Mouse (Mus musculus) spleen, postnatal 10 days (tissue): Measurements from ENCODE around the gene Insrr.
"Not testable (repeated sequence)": the region's sequence is repeated elsewhere in the genome, so short reads cannot be mapped to it uniquely, and the experiment has no call there.

Source experiments
- DNase-seq, 2 experiments: peaks; one replicate each; pipeline ENCODE4 v3.0.0; 2021 to 2022; ENCODE audit warnings: low spot score in 2 of 2

The Insrr gene

DNA sequence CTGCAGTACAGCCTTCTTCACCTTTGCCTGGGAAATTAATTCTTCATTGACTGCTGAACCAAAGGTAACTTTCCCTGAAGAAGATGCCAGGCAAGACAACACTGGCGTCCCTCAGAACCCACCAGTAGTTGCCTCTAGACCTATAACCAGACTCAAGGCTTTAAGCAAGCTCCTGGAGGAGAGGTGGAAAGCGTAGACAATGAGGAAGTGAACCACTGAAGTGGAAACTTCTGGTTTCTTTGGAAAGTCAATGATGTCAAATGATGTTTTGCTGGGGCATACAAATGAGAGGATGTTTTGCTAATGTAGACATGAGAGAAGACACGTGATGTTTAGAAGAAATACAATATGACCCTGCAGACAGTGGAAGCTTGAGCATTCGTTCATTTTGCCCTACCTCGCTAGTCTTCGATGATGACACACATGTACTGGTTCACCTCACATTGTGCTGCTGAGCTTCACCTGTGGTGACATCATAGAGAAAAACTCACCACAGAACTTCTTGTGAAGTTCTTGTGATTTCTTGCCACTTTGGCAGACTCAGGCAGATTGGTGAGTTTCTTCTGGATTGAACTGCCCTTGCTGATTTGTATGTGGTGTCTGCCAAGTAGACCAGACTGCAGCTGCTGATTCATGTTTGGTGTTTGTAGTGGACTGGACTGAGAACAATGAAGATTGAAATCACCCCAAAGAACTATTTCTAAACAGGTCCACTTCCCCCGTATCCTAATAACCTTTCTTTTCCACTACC, 35.5 kb downstream of the Insrr start:
- DNase-seq, result no peak

- peak in 1 of 2 experiments; percentile 43 for DNase-seq
Observed at GRCm38 (mm10) chr3:87833482-87833881, 36.7 kb downstream of the Insrr start.

DNA sequence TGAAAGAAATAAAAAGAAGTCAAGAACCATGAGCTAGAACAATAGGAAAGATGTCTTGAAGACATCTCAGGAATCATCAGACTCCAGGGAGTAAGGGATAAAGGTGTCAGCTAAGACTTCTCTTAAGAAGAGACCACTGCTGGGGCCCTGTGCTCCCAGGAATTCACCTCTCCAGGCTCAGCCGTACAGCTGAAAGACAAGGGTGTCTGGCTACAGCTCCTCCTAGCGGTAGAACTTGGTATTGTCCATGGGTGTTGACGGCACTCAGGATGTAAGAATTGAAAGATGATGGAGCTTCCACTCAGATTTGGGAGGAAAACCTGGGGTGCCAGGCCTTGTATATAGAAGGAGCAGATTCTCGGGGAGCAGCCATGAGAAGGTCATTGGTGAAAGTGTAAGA, 41.9 kb downstream of the Insrr start:
- peak; percentile 73 to 85 for DNase-seq

GRCm38 (mm10) chr3:87840858-87841257, 44.1 kb downstream of the Insrr start:
- no peak for DNase-seq

DNA sequence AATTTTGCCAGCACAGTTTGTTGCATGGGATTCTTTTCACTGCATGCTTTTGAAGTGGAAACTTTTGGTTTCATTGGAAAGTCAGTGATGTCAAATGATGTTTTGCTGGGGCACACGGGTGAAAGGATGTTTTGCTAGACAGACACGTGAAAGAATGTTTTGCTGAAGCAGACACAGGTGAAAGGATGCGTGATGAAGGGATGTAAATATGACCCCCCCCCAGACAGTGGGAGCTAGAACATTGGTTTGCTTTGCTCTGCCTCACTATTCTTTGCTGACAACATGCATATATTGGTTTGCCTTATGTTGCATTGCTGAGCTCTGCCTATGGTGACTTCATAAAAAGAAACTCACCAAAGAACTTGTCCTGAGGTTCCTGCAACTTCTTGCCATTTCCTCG, 48.2 kb downstream of the Insrr start:
- no peak for DNase-seq

- DNase-seq, result no peak
Observed at GRCm38 (mm10) chr3:87846186-87846585, 49.4 kb downstream of the Insrr start.

DNA sequence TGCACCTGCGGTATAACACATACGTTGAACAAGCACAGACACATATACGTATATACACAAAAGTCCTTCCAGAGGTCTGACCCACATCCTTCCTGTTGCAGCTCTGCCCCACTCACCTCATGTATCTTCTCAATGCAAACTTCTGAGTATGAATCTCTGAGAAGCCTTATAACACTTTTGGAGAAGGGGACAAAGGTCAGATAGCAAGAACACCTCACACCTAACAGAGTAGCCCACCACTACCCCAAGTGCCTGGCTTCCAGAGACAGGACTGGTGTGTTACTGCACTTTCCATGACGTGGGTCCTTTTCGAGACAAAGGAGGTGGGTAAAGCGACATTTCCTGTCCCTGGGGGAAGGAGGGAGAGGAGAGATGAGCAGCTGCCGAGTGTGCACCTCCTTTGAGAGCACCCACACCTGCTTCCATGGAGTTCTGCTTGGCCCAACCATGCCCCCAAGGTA, 49.9 kb downstream of the Insrr start, which contains the start of gene Sh2d2a:
Sh2d2a (plus strand) TSS at position 106 of the 461 bp plus-strand sequence.
- DNase-seq, result peak; percentile 19 to 27

GRCm38 (mm10) chr3:87847680-87848079, 50.9 kb downstream of the Insrr start:
- DNase-seq, result no peak

GRCm38 (mm10) chr3:87849117-87849516, 52.4 kb downstream of the Insrr start:
- DNase-seq, result no peak

DNA sequence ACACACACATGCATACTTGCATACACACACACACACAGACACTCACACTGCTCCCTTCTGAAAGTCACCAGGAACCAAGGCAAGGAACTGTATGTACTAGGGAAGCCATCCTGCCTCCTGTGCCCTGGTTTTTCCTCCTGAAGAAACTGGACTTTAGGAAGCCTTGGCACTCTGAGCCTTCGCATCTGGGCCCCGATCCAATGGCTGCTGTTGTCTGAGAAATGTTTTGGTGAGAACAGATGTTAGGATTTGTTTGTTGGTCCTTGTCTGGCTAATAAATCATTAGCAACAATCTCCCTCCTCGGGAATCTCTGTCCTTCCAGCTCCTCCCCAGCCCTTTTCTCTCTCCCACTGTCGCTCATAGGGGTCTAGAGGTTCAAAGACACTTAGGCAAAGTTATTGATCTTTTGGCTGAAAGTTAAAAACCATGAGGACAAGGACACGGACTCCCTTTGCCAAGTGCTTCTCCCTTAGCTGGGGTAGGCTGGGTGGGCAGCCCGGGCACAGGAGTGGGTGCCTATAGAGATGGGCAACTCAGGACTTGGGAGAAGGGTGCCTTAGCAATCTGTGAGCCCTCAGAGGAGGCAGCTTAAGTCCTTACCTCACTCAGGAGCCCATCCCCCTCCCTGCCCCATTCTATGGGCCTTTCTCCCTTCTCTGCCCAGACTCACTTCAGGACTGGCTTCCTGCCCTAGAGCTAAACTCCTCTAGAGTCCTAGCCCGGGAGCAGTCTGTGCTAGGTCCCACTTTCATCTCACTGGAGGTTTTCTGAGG, 58.2 kb downstream of the Insrr start:
- no peak for DNase-seq

DNA sequence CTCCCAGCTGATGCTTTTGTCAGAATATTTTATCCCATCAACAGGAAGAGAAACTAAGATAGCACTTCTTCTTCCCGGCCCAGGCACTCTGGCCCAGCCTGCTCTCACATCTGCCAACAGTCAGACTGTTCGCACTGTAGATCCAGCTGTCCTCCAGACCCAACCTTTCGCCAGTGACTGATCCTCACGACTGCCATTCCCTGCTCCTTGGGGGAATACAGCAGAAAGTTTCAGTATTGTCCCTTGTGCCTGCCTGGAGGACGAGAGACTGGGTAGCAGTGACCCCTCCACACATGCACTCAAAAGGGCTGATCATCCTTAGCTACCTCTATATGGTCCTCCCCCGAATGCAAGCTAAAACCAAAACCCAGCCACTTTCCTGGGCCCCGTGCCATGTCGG, 59.2 kb downstream of the Insrr start:
- DNase-seq, result no peak

GRCm38 (mm10) chr3:87857666-87858065, 60.9 kb downstream of the Insrr start:
- no peak for DNase-seq

DNA sequence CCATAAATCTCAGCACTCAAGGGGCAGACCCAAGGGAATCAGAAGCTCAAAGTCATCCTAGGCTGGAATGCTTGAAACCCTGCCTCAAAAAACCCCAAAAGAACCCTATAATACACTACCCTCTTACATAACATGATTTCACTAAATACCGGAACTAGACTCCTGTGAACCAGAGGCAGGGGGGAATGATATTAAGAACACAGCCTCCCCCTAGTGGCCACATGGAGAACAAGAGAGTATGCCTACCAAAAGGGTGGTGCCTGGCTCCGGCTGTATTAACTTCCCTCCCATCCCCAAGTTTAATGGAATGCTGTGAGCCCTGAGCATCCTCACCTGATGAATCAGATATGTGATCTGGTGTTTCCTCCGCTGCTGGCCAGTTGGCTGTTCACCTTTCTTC, 63.1 kb downstream of the Insrr start:
- DNase-seq, result peak; percentile 39 to 74

DNA sequence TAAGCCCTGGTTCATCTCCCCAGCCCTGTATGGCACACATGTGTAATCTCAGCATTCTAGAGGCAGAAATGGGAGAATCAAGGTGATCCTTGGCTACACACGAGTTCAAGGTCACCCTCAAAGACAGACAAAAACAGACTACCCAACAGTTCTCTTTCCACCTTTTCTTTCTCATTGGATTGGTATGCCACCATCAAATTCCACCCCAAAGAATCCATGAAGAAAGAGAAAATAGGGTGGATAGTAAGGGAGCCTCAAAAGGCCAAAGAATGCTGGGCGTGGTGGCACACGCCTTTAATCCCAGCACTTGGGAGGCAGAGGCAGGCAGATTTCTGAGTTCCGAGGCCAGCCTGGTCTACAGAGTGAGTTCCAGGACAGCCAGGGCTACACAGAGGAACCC, 67.4 kb downstream of the Insrr start:
- not testable (repeated sequence) for DNase-seq
